Mouse (Mus musculus) C2C12 (cell line): ENCODE data around the gene Nlgn1.

Source experiments
- CTCF ChIP-seq: IDR thresholded peaks from one replicate; pipeline ENCODE4 v1.5.1; 2011; ENCODE audit not compliant: control insufficient read depth, insufficient read depth, insufficient read length
- FOSL1 ChIP-seq: IDR thresholded peaks from one replicate; pipeline ENCODE4 v1.8.0; 2011; ENCODE audit warnings: mild to moderate bottlenecking, low read length; ENCODE audit not compliant: poor library complexity, insufficient read depth, severe bottlenecking
- MYOG ChIP-seq: IDR thresholded peaks from one replicate; pipeline ENCODE4 v1.6.1; 2011; ENCODE audit not compliant: control insufficient read depth, insufficient read length; ENCODE audit errors: extremely low read depth
- USF1 ChIP-seq: IDR thresholded peaks from one replicate; pipeline ENCODE4 v1.6.1; 2011; ENCODE audit warnings: low read depth, mild to moderate bottlenecking, control low read depth, moderate library complexity

DNA sequence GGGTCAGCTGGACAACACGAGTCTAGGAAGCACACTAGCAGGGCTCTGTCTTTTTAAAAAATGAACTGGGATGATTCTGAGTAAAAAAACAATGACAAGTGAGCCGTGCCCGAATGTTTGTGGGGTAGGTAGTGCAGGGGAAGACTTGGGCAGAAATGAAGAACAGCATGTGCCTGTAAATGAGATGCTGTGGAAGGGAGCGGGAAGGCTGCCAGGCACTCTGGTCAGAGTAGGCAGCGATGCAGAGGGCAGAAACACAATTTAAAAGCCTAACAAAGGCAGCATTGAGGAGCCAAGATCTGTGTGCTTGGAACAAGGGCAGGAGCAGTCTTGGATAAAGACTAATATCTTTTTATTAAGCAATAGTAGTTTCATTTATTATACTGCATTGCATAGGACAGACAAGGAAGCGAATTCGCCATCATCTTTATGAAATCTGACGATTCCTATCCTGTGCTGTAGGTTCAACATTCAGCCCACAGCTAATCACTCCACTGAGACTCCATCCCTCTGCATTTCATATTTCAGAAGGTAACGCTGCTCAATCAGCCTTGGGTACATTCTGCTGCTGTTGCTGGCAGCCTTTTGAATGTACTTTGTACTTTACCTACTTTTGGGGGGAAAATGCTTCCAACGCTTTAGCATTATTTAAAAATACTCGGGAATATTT, 429.0 kb downstream of the Nlgn1 start:
- TF ChIP-seq CTCF (no peak), MYOG (no peak), USF1 (no peak), FOSL1 (no peak)
